Mouse (Mus musculus) kidney, postnatal 25 days (tissue): ENCODE measurements at regions not wholly inside any gene's neighbourhood (a gene's known extent, or its start where the extent isn't known, plus 50 kb on each side); places are given as distances from the start of the nearest gene placed in this dataset.

Experiments
- DNase-seq, 2 experiments: peaks; one replicate each; pipeline ENCODE4 v3.0.0; 2021; ENCODE audit warnings: mixed read lengths in 2 of 2

GRCm38 (mm10) chr6:94890165-94890564 lies 190.2 kb upstream of the Lrig1 start:
- no peak for DNase-seq

DNA sequence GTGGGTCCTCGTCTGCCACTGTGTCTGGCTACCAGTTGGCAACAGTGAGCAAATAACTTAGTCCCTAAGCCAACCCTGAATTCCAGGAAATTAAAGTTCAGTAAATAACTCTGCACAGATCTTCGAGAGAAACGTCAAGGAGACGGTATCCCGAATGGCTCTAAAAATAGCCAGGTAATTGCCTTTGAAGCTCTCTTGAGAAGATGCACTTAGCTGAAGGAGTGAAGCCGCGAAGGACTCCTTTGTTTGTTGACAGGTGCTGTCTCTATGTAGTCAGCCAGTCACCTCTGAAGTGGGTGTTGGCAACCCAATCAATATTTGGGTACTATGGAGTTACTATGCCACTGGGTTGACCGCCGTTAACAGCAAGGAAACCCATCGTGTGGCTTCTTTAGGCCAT lies 189.3 kb upstream of the Lrig1 start:
- no peak for DNase-seq

GRCm38 (mm10) chr6:94881139-94881538 lies 181.2 kb upstream of the Lrig1 start:
- no peak for DNase-seq

- no peak for DNase-seq
Measured at GRCm38 (mm10) chr6:94875841-94876240, 175.9 kb upstream of the Lrig1 start.

- DNase-seq = no peak
Measured at GRCm38 (mm10) chr6:94875065-94875464, 175.1 kb upstream of the Lrig1 start.

- DNase-seq = no peak
Measured at GRCm38 (mm10) chr6:94874415-94874814, 174.5 kb upstream of the Lrig1 start.

GRCm38 (mm10) chr6:94867952-94868351 lies 168.0 kb upstream of the Lrig1 start:
- no peak for DNase-seq

GRCm38 (mm10) chr6:94865498-94865897 lies 165.5 kb upstream of the Lrig1 start:
- DNase-seq = no peak

DNA sequence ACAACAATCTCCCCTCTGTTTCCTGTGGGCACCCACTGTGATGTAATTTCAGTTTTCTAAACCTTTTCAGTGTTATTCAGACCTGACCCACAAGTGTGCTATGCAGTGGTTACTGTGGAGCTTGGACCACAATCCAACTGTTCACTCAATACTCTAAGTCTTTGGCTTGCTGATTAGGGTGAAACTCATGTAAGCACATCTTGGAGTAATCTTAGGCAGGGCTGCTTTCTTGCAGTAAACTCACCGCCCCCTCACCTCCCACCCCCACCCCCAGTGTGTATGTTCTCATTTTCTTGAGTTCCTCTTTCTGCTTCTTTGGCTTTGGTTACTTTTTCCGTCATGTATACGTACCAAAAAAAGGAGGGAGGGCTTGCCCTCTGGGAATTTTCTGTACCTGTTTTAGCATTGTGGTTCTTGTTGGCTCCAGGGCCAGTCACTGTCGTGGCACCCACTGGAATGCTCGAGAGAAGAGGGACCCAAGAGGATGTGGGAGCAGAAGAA lies 158.2 kb upstream of the Lrig1 start:
- DNase-seq = no peak

GRCm38 (mm10) chr6:94850121-94850520 lies 150.2 kb upstream of the Lrig1 start:
- DNase-seq = no peak

DNA sequence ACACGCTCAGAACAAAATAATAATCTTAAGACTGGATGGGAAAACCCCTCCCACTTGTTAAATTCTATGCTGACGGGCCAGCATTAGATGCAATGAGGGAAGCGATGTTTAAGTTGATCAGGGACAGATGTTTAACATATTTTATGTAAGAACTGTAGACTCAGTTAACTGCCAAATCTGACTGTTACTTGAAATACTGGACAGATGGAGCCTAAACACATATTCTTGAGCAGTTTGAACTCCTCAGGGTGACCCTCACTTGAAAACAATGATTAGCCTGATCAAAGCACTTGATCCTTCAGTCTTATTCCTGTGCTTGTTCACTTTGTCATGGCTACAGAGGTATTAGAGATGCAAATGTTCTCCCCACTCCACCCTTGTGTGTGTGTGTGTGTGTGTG lies 149.6 kb upstream of the Lrig1 start:
- DNase-seq = no peak

DNA sequence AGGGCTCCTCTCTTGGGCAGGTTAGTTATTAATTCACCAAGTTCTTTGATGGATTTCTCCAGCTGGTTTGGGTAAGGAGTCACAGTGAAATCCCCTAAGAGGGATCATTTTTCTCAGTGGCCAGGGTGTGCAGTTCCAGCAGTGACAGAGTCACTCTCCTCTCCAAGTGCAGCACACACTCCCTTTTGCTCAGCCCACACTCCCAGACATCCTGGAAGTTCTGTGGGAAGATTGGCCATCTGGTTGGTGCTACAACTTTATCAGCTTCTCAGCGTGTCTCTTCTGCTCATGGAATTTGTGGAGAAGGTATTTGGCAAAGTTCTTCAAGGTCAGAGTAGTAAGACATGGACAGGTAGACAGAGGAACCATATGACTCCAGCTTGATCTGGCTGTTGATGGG lies 148.5 kb upstream of the Lrig1 start:
- DNase-seq = no peak

GRCm38 (mm10) chr6:94845821-94846220 lies 145.9 kb upstream of the Lrig1 start:
- no peak for DNase-seq

DNA sequence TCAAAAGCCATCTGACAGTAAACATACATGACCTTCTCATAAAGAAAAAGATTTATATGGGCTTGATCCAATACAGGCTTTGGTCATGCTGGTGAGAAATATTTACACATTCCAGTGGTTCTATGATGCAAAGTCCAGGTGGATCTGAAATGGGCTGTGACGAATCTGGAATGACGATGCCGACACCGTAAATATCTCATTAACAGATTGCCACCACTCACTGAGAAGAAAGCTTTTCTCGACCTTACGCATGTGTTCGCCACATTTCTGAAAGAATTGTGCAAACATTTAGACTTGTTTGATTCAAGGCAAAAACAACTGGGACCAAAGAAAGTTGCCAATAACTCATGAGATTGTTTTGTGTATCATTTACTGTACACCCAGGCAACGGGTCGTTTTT lies 142.9 kb upstream of the Lrig1 start:
- no peak for DNase-seq

GRCm38 (mm10) chr6:94841881-94842280 lies 141.9 kb upstream of the Lrig1 start:
- no peak for DNase-seq

DNA sequence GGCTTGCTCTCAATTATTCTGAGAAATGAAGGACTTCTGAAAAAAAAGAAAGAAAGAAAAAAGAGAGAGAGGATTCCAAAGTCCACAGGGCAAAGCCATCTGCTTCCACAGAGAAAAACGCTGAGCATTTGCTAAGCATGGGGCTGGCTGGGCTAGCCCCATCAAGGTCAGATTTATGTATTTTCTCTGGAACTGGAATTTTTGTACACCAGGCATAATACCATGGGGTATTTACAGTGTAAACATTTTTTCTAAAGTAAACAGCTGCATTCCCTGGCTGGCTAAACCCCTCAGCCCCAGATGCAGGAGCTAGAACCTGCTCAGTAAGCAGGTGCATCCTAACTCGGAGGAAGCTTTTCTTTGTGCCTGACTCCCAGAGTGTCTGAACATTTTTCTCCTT lies 135.8 kb upstream of the Lrig1 start:
- no peak for DNase-seq

DNA sequence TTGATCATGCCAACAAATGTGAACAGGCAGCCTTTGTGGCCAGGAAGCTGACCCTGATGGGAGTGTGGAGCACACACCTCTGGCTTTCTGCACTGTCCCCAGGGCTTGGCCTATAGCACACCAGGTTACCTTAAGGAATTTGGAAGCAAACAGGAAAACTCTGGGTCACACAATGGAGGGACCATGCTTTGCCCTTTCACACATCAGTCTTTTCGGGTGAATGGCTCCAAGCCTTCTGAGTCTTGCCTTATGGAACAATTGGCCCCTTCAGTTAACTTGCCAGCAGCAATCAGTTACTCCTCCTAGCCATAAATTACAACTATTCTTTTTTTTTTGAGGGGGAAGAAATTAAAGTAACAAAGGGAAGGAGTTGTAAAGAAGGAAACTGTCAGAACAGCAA lies 134.6 kb upstream of the Lrig1 start:
- no peak for DNase-seq

DNA sequence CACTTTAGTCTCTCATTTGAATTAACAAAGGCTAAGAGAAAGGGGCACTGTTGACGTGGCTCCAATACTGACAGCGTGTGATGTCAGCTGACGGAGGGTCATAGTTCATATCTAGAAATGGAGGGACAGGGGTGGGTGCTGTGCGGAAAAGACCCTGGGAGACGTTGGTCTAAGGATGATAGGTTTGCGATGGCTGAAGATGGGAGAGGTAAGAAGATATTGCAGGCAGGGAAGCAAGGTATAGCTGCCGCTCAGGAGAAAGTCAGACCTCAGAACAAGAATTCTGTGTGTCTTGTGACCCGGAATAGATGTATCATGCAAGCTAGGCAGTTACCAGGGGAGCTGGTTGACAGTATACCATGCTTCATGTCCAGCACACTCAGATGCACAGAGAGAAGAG lies 130.8 kb upstream of the Lrig1 start:
- no peak for DNase-seq

DNA sequence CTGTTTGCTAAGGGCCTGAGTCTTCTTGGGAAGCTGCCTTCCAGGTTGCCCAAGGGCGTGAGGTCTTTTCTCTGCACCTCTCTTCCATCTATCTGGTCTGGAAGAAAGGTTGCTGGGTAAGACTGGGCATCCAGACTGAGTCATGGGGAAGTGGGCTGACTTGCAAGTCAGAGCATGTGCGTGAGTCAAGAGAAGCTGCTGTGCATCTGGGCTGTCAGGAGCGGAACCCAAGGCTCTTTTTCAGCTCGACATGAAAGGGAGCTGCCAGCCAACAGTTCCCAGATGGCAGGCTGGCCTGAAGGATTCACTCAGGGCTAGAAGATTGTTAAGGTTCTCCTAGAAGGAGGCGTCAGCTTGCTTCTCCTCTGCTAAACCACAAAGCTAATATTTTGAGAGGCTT lies 129.3 kb upstream of the Lrig1 start:
- no peak for DNase-seq

GRCm38 (mm10) chr6:94826656-94827055 lies 126.7 kb upstream of the Lrig1 start:
- no peak for DNase-seq

GRCm38 (mm10) chr6:94818220-94818619 lies 118.3 kb upstream of the Lrig1 start:
- DNase-seq = no peak

- no peak for DNase-seq
Measured at GRCm38 (mm10) chr6:94816161-94816560, 116.2 kb upstream of the Lrig1 start.

GRCm38 (mm10) chr6:94814711-94815110 lies 114.8 kb upstream of the Lrig1 start:
- DNase-seq = no peak

DNA sequence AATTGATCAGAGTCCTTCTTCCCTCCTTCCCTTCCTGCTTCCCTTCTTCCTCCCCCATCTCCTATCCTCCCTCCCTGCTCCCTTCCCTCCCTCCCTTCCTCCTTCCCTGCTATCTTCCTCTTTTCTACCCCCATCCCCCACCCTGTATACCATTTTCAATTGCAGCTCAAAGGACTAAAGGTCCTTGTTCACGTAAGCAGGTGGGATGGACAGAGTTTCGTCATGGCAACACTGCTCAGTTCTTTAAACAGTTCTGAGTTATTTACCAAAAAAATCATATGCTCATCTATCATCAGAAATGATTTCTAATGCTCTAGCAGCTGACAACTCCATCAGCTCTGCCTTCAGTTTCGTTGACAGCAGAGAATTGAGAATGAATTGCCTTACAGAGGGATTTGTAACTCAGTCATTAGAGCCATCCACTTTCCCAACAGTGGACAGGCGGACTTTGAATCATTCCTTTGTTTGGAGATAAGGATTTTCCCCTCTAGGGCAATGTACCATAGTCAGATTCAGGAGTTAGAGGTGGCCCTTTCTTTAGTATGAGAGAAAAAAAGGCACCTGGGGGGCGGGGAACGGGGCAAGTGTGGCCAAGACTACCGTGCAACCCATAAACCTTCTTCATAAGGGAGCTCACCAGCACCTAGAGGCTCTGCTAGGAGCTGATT lies 113.7 kb upstream of the Lrig1 start:
- no peak for DNase-seq

DNA sequence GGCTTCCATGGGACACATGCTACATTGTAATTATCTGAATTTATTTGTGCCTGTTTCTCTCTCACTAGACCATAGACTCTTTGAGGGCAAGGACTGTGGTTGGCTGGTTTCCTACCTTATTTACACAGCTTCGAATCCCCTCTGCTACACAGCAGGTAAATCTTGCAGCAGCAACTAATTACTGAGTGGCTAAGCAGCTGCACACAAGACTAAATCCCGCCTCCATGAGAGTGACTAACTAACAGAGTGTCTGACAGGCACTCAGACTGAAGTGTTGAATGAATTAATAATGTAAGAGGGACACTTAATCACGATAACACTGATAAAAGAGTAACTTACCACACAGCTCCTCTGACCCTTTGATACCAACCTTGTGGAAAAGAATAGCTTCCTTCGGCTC lies 111.9 kb upstream of the Lrig1 start:
- no peak for DNase-seq
